Mouse (Mus musculus) midbrain, embryonic 16.5 days (tissue): ENCODE measurements around the gene Nrl. TPM values are rescaled to one million over a fixed set of nuclear protein-coding genes. Genes with fewer than 3 reads are reported as not detected.

Experiments used
- ATAC-seq: fragments of 200-750 bp; cut with Nextera tagmentation; 2 replicates; pipeline ENCODE4 v1.8.0; 2017; ENCODE audit warnings: moderate TSS enrichment
- H3K27ac ChIP-seq: fragments of 300-500 bp; sonication (generic); 2 replicates; pipeline ENCODE4 v1.5.1; 2014; ENCODE audit warnings: mild to moderate bottlenecking, low read length, mixed read lengths
- H3K27me3 ChIP-seq: fragments of 300-500 bp; sonication (generic); 2 replicates; pipeline ENCODE4 v1.6.1; 2014; ENCODE audit warnings: low read depth, low read length, mixed read lengths; ENCODE audit not compliant: control insufficient read depth, insufficient read depth
- H3K36me3 ChIP-seq: fragments of 300-500 bp; sonication (generic); 2 replicates; pipeline ENCODE4 v1.6.1; 2014; ENCODE audit warnings: mild to moderate bottlenecking, low read length, moderate library complexity, mixed read lengths; ENCODE audit not compliant: control insufficient read depth, insufficient read depth
- H3K4me1 ChIP-seq: fragments of 300-500 bp; sonication (generic); 2 replicates; pipeline ENCODE4 v1.6.1; 2014; ENCODE audit warnings: mild to moderate bottlenecking, low read length, mixed read lengths; ENCODE audit not compliant: control insufficient read depth, insufficient read depth
- H3K4me2 ChIP-seq: fragments of 300-500 bp; sonication (generic); 2 replicates; pipeline ENCODE4 v1.6.1; 2014; ENCODE audit warnings: mild to moderate bottlenecking, low read length, mixed read lengths
- H3K4me3 ChIP-seq: fragments of 300-500 bp; sonication (generic); 2 replicates; pipeline ENCODE4 v1.5.1; 2014; ENCODE audit warnings: low read depth, mild to moderate bottlenecking, low read length, moderate library complexity, mixed read lengths
- H3K9ac ChIP-seq: fragments of 300-500 bp; sonication (generic); 2 replicates; pipeline ENCODE4 v1.6.1; 2014; ENCODE audit warnings: low read depth, low read length, mixed read lengths
- H3K9me3 ChIP-seq: fragments of 300-500 bp; sonication (generic); replicated peaks from 2 replicates; pipeline ENCODE4 v1.6.1; 2014; ENCODE audit warnings: mild to moderate bottlenecking, low read length, mixed read lengths; ENCODE audit not compliant: control insufficient read depth, poor library complexity, severe bottlenecking
- WGBS: fragments of 180-500 bp; shearing (Covaris S2); extraction: QIAGEN DNeasy Blood & Tissue Kit; methylation state at CpG from one replicate; pipeline ENCODE4 v1.1.7; 2014; 5-methylcytosine and 5-hydroxymethylcytosine counted together
- polyA plus RNA-seq: library from polyadenylated mRNA; unstranded; fragments of >200 nt; fragmentation: Nextera tagmentation; extraction: Ambion mirVana; gene quantifications from 2 replicates; pipeline ENCODE4 v1.2.1, GENCODE M21; 2015

Gene Nrl
- polyA plus RNA-seq, 1 experiment from 2014 or later = 0.08 TPM

- peaks cover 14% of the 10 kb centered on the region for H3K4me1 ChIP-seq
- H3K27ac ChIP-seq = peak overlapping the region; percentile 34
- no peaks in the 10 kb centered on the region for H3K36me3 ChIP-seq
- peaks cover 4% of the 10 kb centered on the region for H3K27me3 ChIP-seq
- no peak overlapping the region for H3K9ac ChIP-seq
- H3K4me3 ChIP-seq = no peak overlapping the region
- H3K4me2 ChIP-seq = peak overlapping the region; percentile 31; the same call in 1 of the 2 replicates
- H3K9me3 ChIP-seq = no peaks in the 10 kb centered on the region
- ATAC-seq = 0 out of 2 replicates have a peak, but pooled peaks have one; percentile 4
- 53% methylated on average over 4 of the region's 4 CpGs for WGBS
These were observed 5.2 kb downstream of the Nrl start for GRCm38 (mm10) chr14:55519604-55520003.

- peaks cover 4% of the 10 kb centered on the region for H3K27me3 ChIP-seq
- no peaks in the 10 kb centered on the region for H3K9me3 ChIP-seq
- ATAC-seq = peak; percentile 61
- H3K36me3 ChIP-seq = no peaks in the 10 kb centered on the region
- H3K27ac ChIP-seq = peak overlapping the region; percentile 62; the same call in 1 of the 2 replicates
- no peak overlapping the region for H3K4me3 ChIP-seq
- H3K4me1 ChIP-seq = peaks cover 14% of the 10 kb centered on the region
- 11% methylated on average over 2 of the region's 2 CpGs for WGBS
- 0 out of 2 replicates have a peak overlapping the region, but pooled peaks have one; percentile 10 for H3K4me2 ChIP-seq
- H3K9ac ChIP-seq = no peak overlapping the region
These were observed 5.9 kb downstream of the Nrl start for GRCm38 (mm10) chr14:55518897-55519296.

GRCm38 (mm10) chr14:55515846-55516245 is 8.9 kb downstream of the Nrl start:
- Histone ChIP-seq H3K27ac (no peak overlapping the region), H3K36me3 (no peaks in the 10 kb centered on the region), H3K9me3 (no peaks in the 10 kb centered on the region), H3K4me3 (no peak overlapping the region), H3K4me1 (peaks cover 14% of the 10 kb centered on the region), H3K9ac (no peak overlapping the region), H3K27me3 (no peaks in the 10 kb centered on the region), H3K4me2 (no peak overlapping the region)
- 89% methylated on average over 4 of the region's 4 CpGs for WGBS
- ATAC-seq = no peak

- 71% methylated on average over 10 of the region's 10 CpGs for WGBS
These were observed 10.9 kb downstream of the Nrl start for GRCm38 (mm10) chr14:55513927-55514326.

GRCm38 (mm10) chr14:55511037-55511436 is 13.7 kb downstream of the Nrl start:
- peaks cover 6% of the 10 kb centered on the region; the same call in 1 of the 2 replicates for H3K36me3 ChIP-seq
- no peaks in the 10 kb centered on the region for H3K27me3 ChIP-seq
- H3K27ac ChIP-seq = no peak overlapping the region
- H3K9ac ChIP-seq = no peak overlapping the region
- WGBS = 58% methylated on average over 7 of the region's 7 CpGs
- no peak overlapping the region for H3K4me2 ChIP-seq
- no peak overlapping the region for H3K4me3 ChIP-seq
- H3K9me3 ChIP-seq = no peaks in the 10 kb centered on the region
- no peaks in the 10 kb centered on the region for H3K4me1 ChIP-seq
- ATAC-seq = peak; percentile 53

More at GRCm38 (mm10) chr14:55513927-55514326, 10.9 kb downstream of the Nrl start:
- Histone ChIP-seq H3K4me3 (no peak overlapping the region), H3K9ac (no peak overlapping the region), H3K4me1 (peaks cover 3% of the 10 kb centered on the region), H3K27me3 (no peaks in the 10 kb centered on the region), H3K9me3 (no peaks in the 10 kb centered on the region), H3K36me3 (no peaks in the 10 kb centered on the region), H3K4me2 (no peak overlapping the region), H3K27ac (no peak overlapping the region)
- no peak for ATAC-seq

- no peak within 1 kb of the TSS for H3K27ac ChIP-seq
- H3K9ac ChIP-seq = peak within 1 kb of the TSS; percentile 51
- no peak within 1 kb of the TSS; the same call in 1 of the 2 replicates for H3K4me2 ChIP-seq
- ATAC-seq = 0 out of 2 replicates have a peak, but pooled peaks have one; percentile 14
- WGBS = 75% methylated on average over 20 of the region's 22 CpGs
- no peak within 1 kb of the TSS for H3K4me3 ChIP-seq
- no peaks in the 10 kb centered on the region for H3K4me1 ChIP-seq
- peaks cover 6% of the 10 kb centered on the region; the same call in 1 of the 2 replicates for H3K36me3 ChIP-seq
- no peaks in the 10 kb centered on the region for H3K9me3 ChIP-seq
- H3K27me3 ChIP-seq = no peaks in the 10 kb centered on the region
These were observed 14.6 kb downstream of the Nrl start, which contains the start of gene Cpne6 for GRCm38 (mm10) chr14:55510125-55510731. TSS of gene Cpne6 (plus strand) at chr14:55510445.

GRCm38 (mm10) chr14:55509540-55509939 is 15.2 kb downstream of the Nrl start:
- Histone ChIP-seq H3K4me2 (no peak overlapping the region), H3K27ac (no peak overlapping the region), H3K9me3 (no peaks in the 10 kb centered on the region), H3K4me3 (no peak overlapping the region), H3K9ac (no peak overlapping the region), H3K4me1 (no peaks in the 10 kb centered on the region), H3K36me3 (peaks cover 7% of the 10 kb centered on the region; the same call in 1 of the 2 replicates), H3K27me3 (no peaks in the 10 kb centered on the region)
- 78% methylated on average over 10 of the region's 10 CpGs for WGBS
- no peak for ATAC-seq

- H3K27ac ChIP-seq = no peak overlapping the region
- H3K9ac ChIP-seq = no peak overlapping the region
- H3K9me3 ChIP-seq = no peaks in the 10 kb centered on the region
- no peaks in the 10 kb centered on the region for H3K4me1 ChIP-seq
- WGBS = 58% methylated on average over 7 of the region's 7 CpGs
- no peak overlapping the region for H3K4me3 ChIP-seq
- H3K36me3 ChIP-seq = peaks cover 10% of the 10 kb centered on the region
- no peaks in the 10 kb centered on the region for H3K27me3 ChIP-seq
- no peak overlapping the region for H3K4me2 ChIP-seq
- no peak for ATAC-seq
These were observed 17.0 kb downstream of the Nrl start for GRCm38 (mm10) chr14:55507801-55508200.

GRCm38 (mm10) chr14:55505612-55506011 is 19.2 kb downstream of the Nrl start:
- Histone ChIP-seq H3K9ac (no peak overlapping the region), H3K27ac (no peak overlapping the region), H3K9me3 (no peaks in the 10 kb centered on the region), H3K27me3 (no peaks in the 10 kb centered on the region), H3K4me1 (no peaks in the 10 kb centered on the region), H3K36me3 (peaks cover 10% of the 10 kb centered on the region), H3K4me3 (no peak overlapping the region), H3K4me2 (no peak overlapping the region)
- ATAC-seq = no peak
- WGBS = 89% methylated on average over 9 of the region's 9 CpGs
